Mouse (Mus musculus) hindbrain, embryonic 11.5 days (tissue): Measurements from ENCODE around the gene Ccdc188. TPM values are rescaled to one million over a fixed set of nuclear protein-coding genes. Genes with fewer than 3 reads are reported as not detected.

Experiments
- ATAC-seq: fragments of 200-750 bp; cut with Nextera tagmentation; 2 replicates; pipeline ENCODE4 v1.8.0; 2017; ENCODE audit warnings: mild to moderate bottlenecking, moderate TSS enrichment, moderate library complexity; ENCODE audit not compliant: low FRiP score
- DNase-seq: peaks from one replicate; pipeline ENCODE4 v3.0.0-alpha.2; 2015; ENCODE audit warnings: low spot score
- H3K27ac ChIP-seq: fragments of 300-500 bp; sonication (generic); 2 replicates; pipeline ENCODE4 v1.5.1; 2014; ENCODE audit warnings: mild to moderate bottlenecking, low read depth, low read length
- H3K27me3 ChIP-seq: fragments of 300-500 bp; sonication (generic); 2 replicates; pipeline ENCODE4 v1.6.1; 2014; ENCODE audit warnings: mild to moderate bottlenecking, low read length, moderate library complexity, mixed read lengths; ENCODE audit not compliant: control insufficient read depth, insufficient read depth
- H3K36me3 ChIP-seq: fragments of 300-500 bp; sonication (generic); 2 replicates; pipeline ENCODE4 v1.6.1; 2014; ENCODE audit warnings: mild to moderate bottlenecking, low read length, moderate library complexity, mixed read lengths; ENCODE audit not compliant: control insufficient read depth, insufficient read depth
- H3K4me1 ChIP-seq: fragments of 300-500 bp; sonication (generic); replicated peaks from 2 replicates; pipeline ENCODE4 v1.6.1; 2014; ENCODE audit warnings: low read length, mixed read lengths; ENCODE audit not compliant: control insufficient read depth, insufficient read depth
- H3K4me2 ChIP-seq: fragments of 300-500 bp; sonication (generic); replicated peaks from 2 replicates; pipeline ENCODE4 v1.6.1; 2014; ENCODE audit warnings: mild to moderate bottlenecking, low read depth, low read length
- H3K4me3 ChIP-seq: fragments of 300-500 bp; sonication (generic); 2 replicates; pipeline ENCODE4 v1.5.1; 2014; ENCODE audit warnings: low read depth, low read length
- H3K9ac ChIP-seq: fragments of 300-500 bp; sonication (generic); 2 replicates; pipeline ENCODE4 v1.6.1; 2014; ENCODE audit warnings: low read depth, low read length
- H3K9me3 ChIP-seq: fragments of 300-500 bp; sonication (generic); 2 replicates; pipeline ENCODE4 v1.6.1; 2016; ENCODE audit warnings: low read length; ENCODE audit not compliant: control insufficient read depth
- WGBS: fragments of 180-500 bp; shearing (Covaris S2); extraction: QIAGEN DNeasy Blood & Tissue Kit; methylation state at CpG from one replicate; pipeline ENCODE4 v1.1.7; 2014; 5-methylcytosine and 5-hydroxymethylcytosine counted together
- polyA plus RNA-seq: library from polyadenylated mRNA; unstranded; fragments of >200 nt; fragmentation: Nextera tagmentation; extraction: Ambion mirVana; gene quantifications from 2 replicates; pipeline ENCODE4 v1.2.1, GENCODE M21; 2014

Ccdc188 gene
- polyA plus RNA-seq, result not detected in 2 replicates

DNA sequence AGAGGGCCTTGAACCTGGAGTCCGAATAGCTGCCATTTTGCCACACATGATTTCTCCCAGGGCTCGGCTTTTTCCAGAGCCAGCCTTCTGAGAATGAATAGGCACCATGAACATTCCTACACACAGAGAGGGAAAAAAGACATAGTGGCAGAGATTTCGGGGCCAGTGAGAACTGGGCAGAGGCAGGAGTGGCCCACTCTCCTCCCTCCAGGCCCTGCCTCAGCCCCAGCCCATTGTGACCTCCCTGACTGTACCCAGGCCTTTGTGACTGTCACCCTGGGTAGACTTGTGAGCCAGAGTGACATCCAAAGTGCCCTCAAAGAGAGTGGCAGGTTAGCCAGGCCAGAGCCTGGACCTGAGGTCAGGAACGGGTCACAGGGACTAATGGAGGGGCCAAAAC is at the start of gene Ccdc188:
Ccdc188 (plus strand) TSS at position 301 of the 400 bp plus-strand sequence.
- H3K36me3 ChIP-seq, result 0 out of 2 replicates have a peak, but pooled peaks cover under 1% of the 10 kb centered on the region
- no peaks in the 10 kb centered on the region for H3K27me3 ChIP-seq
- no peak within 1 kb of the TSS for H3K27ac ChIP-seq
- ATAC-seq, result no peak
- no peaks in the 10 kb centered on the region for H3K9me3 ChIP-seq
- WGBS, result 90% methylated on average over 4 of the region's 4 CpGs
- no peak for DNase-seq
- H3K4me3 ChIP-seq, result no peak within 1 kb of the TSS
- peaks cover 23% of the 10 kb centered on the region for H3K4me1 ChIP-seq
- no peak within 1 kb of the TSS for H3K4me2 ChIP-seq
- no peak within 1 kb of the TSS for H3K9ac ChIP-seq

DNA sequence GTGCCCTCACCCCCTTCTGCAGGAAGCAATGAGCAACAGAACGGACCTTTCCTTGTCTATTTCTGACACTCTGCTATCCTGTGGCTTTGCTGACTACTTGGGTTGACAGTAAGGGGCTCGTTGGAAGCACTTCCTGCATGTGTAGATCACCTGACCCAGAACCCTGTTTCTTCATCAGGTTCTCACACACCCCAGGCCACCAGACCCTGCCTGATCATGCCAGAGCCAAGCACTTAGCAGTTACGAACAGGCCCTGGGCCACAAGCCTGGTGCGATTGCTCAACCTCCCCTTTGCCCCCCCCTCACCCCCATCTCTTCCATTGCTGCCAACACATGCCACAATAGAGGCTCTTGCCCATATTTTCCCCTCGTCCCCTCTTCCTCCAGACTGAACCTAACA is 48.5 kb upstream of the Ccdc188 start:
- ATAC-seq (no peak), DNase-seq (no peak)

DNA sequence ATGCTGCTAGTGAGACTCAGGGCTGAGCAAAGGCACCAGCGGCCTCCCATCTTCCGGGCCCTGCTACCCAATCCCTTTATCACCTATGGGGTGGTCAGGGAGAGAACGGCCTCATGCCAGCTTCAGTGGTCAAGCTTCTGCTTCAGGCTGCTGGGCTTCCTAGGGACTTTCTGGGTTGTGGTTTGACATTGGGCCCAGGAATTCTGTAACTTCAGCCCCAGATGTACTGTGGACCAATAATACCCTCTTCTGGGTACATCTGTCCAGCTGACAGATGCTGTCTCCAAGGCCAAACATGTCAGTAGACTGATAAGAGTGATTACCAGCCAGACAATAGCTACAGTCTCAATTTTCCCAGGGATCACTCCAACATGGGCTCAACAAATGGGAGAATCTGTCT is 47.9 kb upstream of the Ccdc188 start:
- Histone ChIP-seq H3K4me1 (no peaks in the 10 kb centered on the region), H3K27me3 (no peaks in the 10 kb centered on the region), H3K36me3 (no peaks in the 10 kb centered on the region), H3K9me3 (no peaks in the 10 kb centered on the region), H3K27ac (no peak overlapping the region), H3K4me2 (no peak overlapping the region), H3K9ac (no peak overlapping the region), H3K4me3 (no peak overlapping the region)
- 90% methylated on average over 3 of the region's 3 CpGs for WGBS
- no peak for DNase-seq
- no peak for ATAC-seq

More for the DNA sequence above, 48.5 kb upstream of the Ccdc188 start:
- Histone ChIP-seq H3K9me3 (no peaks in the 10 kb centered on the region), H3K27ac (no peak overlapping the region), H3K27me3 (no peaks in the 10 kb centered on the region), H3K4me3 (no peak overlapping the region), H3K9ac (0 out of 2 replicates have a peak overlapping the region, but pooled peaks have one; percentile 19), H3K4me1 (no peaks in the 10 kb centered on the region), H3K36me3 (no peaks in the 10 kb centered on the region), H3K4me2 (no peak overlapping the region)
- WGBS, result 79% methylated on average over 5 of the region's 5 CpGs

DNA sequence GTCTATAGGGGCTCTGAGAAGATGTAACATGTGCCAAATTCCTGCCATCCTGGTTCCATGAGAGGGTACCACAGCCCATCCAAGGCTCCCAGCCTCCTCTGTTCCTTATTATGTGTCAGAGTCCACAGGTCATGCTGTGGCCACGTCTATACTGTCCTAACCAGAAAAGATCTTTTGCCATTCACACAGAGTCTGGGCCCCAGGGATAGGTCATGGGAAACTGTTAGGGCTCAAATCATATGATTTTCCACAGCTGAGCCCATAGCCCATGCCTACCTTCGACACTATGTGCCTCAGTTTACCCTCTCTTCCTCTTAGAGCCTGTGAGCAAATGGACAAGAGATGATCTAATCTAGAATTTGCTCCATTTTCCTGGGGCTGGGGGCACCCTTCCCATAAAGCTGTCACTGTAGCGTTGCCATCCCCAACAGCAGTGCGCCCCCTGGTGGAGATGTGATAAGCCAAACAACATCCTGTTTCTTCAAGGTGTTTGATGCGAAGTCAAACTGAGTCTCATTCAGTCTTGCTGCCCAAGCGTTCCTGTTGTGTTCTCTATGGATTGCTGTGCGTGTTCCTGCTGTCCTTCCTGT is 45.3 kb upstream of the Ccdc188 start:
- H3K9me3 ChIP-seq, result no peaks in the 10 kb centered on the region
- no peaks in the 10 kb centered on the region for H3K4me1 ChIP-seq
- no peak overlapping the region for H3K9ac ChIP-seq
- H3K27me3 ChIP-seq, result no peaks in the 10 kb centered on the region; the same call in 1 of the 2 replicates
- H3K4me3 ChIP-seq, result no peak overlapping the region
- no peak overlapping the region for H3K4me2 ChIP-seq
- peak; percentile 53 for ATAC-seq
- H3K36me3 ChIP-seq, result no peaks in the 10 kb centered on the region
- DNase-seq, result peak; percentile 89
- H3K27ac ChIP-seq, result no peak overlapping the region
- 7% methylated on average over 7 of the region's 7 CpGs for WGBS

DNA sequence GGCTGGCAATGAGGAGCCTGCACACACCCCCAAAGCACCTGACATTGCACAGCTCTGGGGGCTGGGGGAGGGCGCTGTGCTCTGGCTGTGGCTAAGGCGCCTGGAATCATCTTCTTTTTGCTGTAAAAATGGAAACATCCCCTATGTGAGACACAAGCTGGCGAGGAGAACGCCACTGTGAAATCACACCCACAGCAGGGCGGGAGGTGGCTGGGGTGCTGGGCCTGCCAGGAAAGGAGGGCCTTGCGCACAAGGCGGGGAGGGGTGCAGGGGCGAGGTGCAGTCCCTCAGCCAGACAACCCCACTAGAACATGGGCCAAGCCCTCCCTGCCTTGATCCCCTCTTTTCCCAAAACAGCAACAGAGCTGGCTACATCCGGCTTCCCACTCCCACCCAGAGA is 44.4 kb upstream of the Ccdc188 start:
- Histone ChIP-seq H3K4me1 (no peaks in the 10 kb centered on the region), H3K27me3 (no peaks in the 10 kb centered on the region; the same call in 1 of the 2 replicates), H3K36me3 (no peaks in the 10 kb centered on the region), H3K9ac (no peak overlapping the region), H3K27ac (no peak overlapping the region), H3K4me2 (no peak overlapping the region), H3K9me3 (no peaks in the 10 kb centered on the region), H3K4me3 (no peak overlapping the region)
- WGBS, result 86% methylated on average over 9 of the region's 9 CpGs
- DNase-seq, result no peak
- ATAC-seq, result no peak

DNA sequence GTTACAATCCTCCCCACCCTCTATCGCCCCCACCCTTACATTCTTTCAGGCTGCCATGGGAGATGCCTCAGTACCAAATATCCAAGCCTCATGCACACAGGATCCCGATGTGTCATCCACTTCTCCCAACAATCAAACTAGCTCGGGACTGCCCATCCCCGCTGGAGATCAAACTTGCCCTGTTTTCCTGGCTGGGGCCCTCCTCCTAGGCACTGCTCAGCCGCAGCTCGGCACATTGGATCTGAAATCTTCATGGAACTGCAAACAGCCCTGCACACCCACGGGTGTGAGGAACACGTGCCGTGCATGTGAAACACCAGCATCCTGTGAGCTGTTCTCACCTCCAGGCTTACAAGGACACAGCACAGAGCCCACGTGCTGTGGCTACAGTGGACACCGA is 43.9 kb upstream of the Ccdc188 start:
- no peaks in the 10 kb centered on the region for H3K36me3 ChIP-seq
- no peak for ATAC-seq
- H3K9ac ChIP-seq, result no peak overlapping the region
- H3K4me1 ChIP-seq, result no peaks in the 10 kb centered on the region
- H3K27ac ChIP-seq, result no peak overlapping the region
- no peak overlapping the region for H3K4me3 ChIP-seq
- no peaks in the 10 kb centered on the region for H3K9me3 ChIP-seq
- no peak overlapping the region for H3K4me2 ChIP-seq
- DNase-seq, result no peak
- H3K27me3 ChIP-seq, result no peaks in the 10 kb centered on the region; the same call in 1 of the 2 replicates
- whole genome bisulfite sequencing, result 71% methylated on average over 11 of the region's 11 CpGs

DNA sequence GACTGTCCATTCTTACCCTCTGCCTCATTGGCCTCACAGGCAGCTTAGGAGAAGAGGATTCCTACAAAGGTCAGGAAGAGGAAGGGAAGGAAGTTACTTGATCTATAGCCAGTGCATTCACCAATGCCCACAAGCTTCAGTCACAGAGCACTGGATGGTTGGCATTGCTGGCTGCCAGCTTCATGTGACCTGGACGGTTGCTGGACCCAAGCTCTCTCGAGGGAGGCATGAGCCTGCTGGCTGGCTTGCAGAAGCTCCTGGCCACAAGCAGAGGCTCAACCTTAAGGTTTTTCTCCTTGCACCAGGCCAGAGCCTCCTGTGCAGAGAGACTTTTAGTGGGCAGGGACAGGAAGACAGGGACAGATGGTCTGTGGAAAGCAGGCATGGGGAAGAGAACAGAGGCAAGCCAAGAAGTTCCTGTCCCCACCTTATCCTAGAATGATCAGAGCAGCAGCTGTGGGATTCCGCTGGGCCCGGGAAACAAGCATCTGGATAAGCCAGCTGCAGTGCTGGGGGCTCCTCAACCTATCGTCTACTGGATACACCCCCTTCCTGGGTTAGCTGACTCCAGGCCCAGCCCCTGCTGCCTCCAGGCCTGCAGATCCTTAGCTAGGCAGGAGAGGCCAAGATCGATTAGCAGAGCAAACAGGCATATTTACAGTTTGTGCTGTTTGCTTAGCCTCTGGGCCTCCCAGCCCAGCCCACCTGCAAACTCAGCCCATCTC is 41.7 kb upstream of the Ccdc188 start:
- no peak overlapping the region for H3K4me3 ChIP-seq
- H3K4me2 ChIP-seq, result no peak overlapping the region
- no peak overlapping the region for H3K27ac ChIP-seq
- no peaks in the 10 kb centered on the region for H3K4me1 ChIP-seq
- no peaks in the 10 kb centered on the region for H3K36me3 ChIP-seq
- 68% methylated on average over 6 of the region's 6 CpGs for WGBS
- H3K9me3 ChIP-seq, result no peaks in the 10 kb centered on the region
- H3K27me3 ChIP-seq, result no peaks in the 10 kb centered on the region; the same call in 1 of the 2 replicates
- ATAC-seq (no peak), DNase-seq (no peak)
- no peak overlapping the region for H3K9ac ChIP-seq

DNA sequence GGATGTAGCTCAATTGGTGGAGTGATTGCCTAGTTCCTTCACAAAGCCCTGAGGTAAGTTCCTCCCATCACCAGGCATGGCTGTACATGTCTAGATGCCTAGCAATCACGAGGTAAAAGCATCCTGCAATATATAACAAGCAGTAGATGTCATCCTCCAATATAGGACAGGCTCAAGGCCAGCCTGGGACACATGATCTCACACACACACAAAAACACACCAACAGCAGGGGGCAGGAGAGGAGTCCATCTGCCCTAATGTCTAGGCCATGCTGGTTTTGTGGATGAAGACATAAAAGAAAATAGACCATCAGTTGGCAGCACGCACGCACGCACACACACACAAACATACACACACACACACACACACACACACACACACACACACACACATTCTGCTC is 40.9 kb upstream of the Ccdc188 start:
- no peak overlapping the region for H3K4me2 ChIP-seq
- no peak overlapping the region for H3K4me3 ChIP-seq
- no peaks in the 10 kb centered on the region; the same call in 1 of the 2 replicates for H3K27me3 ChIP-seq
- ATAC-seq (no peak), DNase-seq (no peak)
- no peaks in the 10 kb centered on the region for H3K9me3 ChIP-seq
- no peaks in the 10 kb centered on the region for H3K36me3 ChIP-seq
- H3K27ac ChIP-seq, result no peak overlapping the region
- WGBS, result 85% methylated on average over 4 of the region's 4 CpGs
- H3K9ac ChIP-seq, result no peak overlapping the region
- no peaks in the 10 kb centered on the region for H3K4me1 ChIP-seq

DNA sequence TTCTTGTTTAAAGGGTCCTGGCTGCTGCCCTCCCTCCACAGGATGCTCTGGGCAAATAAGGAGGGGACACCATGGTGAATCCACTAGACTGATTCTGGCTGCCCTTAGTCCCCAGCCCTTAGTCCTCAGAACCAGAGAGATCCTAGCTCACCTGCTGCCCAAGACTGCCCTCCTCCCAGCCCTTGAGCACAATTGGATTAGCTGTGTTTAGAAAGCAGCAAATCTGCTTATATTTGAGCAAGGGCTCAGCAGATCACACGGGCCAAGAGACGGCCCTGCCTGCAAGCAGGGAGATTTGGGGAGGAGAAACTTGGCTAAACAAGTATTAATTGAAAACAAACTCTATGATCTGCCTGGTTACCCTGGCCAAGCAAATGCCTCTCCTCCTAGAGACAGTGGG is 38.1 kb upstream of the Ccdc188 start:
- Histone ChIP-seq H3K36me3 (no peaks in the 10 kb centered on the region), H3K4me3 (no peak overlapping the region), H3K27me3 (no peaks in the 10 kb centered on the region; the same call in 1 of the 2 replicates), H3K4me1 (no peaks in the 10 kb centered on the region), H3K27ac (no peak overlapping the region), H3K9ac (no peak overlapping the region), H3K9me3 (no peaks in the 10 kb centered on the region), H3K4me2 (no peak overlapping the region)
- ATAC-seq (no peak), DNase-seq (no peak)
- 52% methylated on average over 2 of the region's 2 CpGs for WGBS
